Mouse (Mus musculus): ENCODE results near the gene Rbm33.

DNA sequence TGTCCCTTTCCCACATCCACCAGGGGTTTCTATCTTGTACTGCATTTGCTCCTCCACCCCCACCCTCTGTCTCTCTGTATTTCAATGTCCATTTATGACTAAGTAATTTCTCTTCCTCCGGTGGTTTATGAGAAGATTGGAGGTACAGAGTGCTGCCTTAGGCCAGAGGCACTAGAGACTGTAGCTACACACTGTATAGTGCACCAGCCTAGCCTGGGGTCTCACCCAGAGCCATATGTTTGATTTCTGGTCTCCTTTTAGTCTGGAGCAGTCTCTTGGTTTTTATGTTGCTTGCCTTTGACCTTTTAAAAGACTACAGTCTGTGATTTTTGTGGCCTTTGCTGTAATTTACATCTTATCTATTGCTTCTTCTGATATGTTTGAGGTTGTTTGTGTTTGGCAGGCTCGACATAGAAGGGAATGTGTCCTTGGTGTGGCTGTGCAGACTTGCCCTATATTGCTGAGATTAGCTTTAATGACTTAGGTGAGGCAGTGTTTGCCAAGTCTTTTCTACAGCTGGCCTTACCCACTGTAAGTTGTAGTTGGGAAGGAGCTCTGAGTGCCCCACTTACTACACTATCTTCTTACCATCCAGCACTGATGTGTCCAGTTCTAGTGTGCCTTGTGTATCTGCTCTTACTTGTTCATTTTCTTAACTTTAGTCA is 82.7 kb downstream of the Rbm33 start:
- no peak for TF ChIP-seq POLR2A (IDR thresholded peaks at IDR 0.05; ENCODE audit: extremely low read depth, insufficient read depth, low read length)
- TF ChIP-seq CTCF (IDR thresholded peaks at IDR 0.05; ENCODE audit: low read depth, low read length) = no peak

Measured in liver, adult 2 months (tissue).